Mouse (Mus musculus) olfactory bulb, adult 2 months (tissue): ENCODE data around the gene Pdlim5.

ENCODE experiments used
- CTCF ChIP-seq: fragments of 200-500 bp; IDR thresholded peaks from 2 replicates; pipeline ENCODE4 v1.5.1; 2012; ENCODE audit warnings: low read depth, mild to moderate bottlenecking, low read length, moderate library complexity; ENCODE audit not compliant: insufficient read depth
- POLR2A ChIP-seq: fragments of 200-500 bp; IDR thresholded peaks from 2 replicates; pipeline ENCODE4 v1.6.1; 2012; ENCODE audit warnings: mild to moderate bottlenecking, low read depth, low read length, moderate library complexity; ENCODE audit not compliant: insufficient read depth

DNA sequence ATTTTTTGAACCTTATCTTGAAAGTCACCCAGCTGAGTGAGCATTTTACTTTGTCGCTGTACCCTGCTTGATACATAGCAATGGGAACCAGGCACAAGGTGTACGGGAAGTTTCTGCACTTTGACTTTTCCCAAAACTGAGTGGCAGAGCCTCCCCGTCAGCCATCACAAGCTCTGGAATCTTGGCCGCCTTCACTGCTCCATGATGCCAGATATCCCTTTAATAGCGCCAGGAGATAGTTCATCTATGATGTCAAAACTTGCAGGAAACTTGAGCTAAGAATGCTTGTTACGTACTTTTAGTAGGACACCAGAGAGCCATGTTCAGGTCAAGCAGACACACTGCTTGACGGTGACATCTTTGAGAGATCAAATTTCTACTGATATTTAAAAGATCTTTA lies 46.7 kb upstream of the Pdlim5 start:
- no peak for TF ChIP-seq POLR2A
- no peak for TF ChIP-seq CTCF
